Mouse (Mus musculus) MEL (cell line): ENCODE results near the gene Rtn1. TPM values are rescaled to one million over a fixed set of nuclear protein-coding genes. Genes with fewer than 3 reads are reported as not detected.

Experiments
- DNase-seq: peaks from one replicate; pipeline ENCODE4 v3.0.0; 2011; ENCODE audit warnings: low read depth, low spot score
- H3K27ac ChIP-seq: 2 replicates; pipeline ENCODE4 v1.5.1; 2012; ENCODE audit warnings: low read depth, mild to moderate bottlenecking, control low read depth, low read length, moderate library complexity; ENCODE audit not compliant: control insufficient read depth
- H3K27me3 ChIP-seq, 2 experiments: fragments of 150-350 bp in 1 of 2; sonication (generic) in 1 of 2; 2 replicates each; pipeline ENCODE4 v1.6.1; 2012; ENCODE audit warnings: low read length in 2 of 2, mild to moderate bottlenecking in 2 of 2, improper control_type of control experiment in 1 of 2, moderate library complexity in 1 of 2; ENCODE audit not compliant: insufficient read depth in 2 of 2, control insufficient read depth in 1 of 2
- H3K36me3 ChIP-seq, 2 experiments: 2 replicates each; pipeline ENCODE4 v1.6.1; 2012 to 2014; ENCODE audit warnings: low read length in 2 of 2, improper control_type of control experiment in 1 of 2, inconsistent platforms in 1 of 2, mild to moderate bottlenecking in 1 of 2; ENCODE audit not compliant: insufficient read depth in 2 of 2, control insufficient read depth in 1 of 2
- H3K4me1 ChIP-seq, 2 experiments: fragments of 150-350 bp in 1 of 2; sonication (generic) in 1 of 2; 2 replicates each; pipeline ENCODE4 v1.6.1; 2012; ENCODE audit warnings: low read length in 2 of 2, improper control_type of control experiment in 1 of 2, mild to moderate bottlenecking in 1 of 2; ENCODE audit not compliant: insufficient read depth in 2 of 2, control insufficient read depth in 1 of 2
- H3K4me3 ChIP-seq, 2 experiments: fragments of 150-350 bp in 1 of 2; sonication (generic) in 1 of 2; 2 replicates each; pipeline ENCODE4 v1.5.1; 2012; ENCODE audit warnings: low read depth in 2 of 2, low read length in 2 of 2, mild to moderate bottlenecking in 2 of 2, moderate library complexity in 2 of 2, control low read depth in 1 of 2, improper control_type of control experiment in 1 of 2; ENCODE audit not compliant: control insufficient read depth in 1 of 2, insufficient read depth in 1 of 2
- H3K79me2 ChIP-seq: 2 replicates; pipeline ENCODE4 v1.6.1; 2012; ENCODE audit warnings: mild to moderate bottlenecking, low read length, moderate library complexity; ENCODE audit not compliant: control insufficient read depth, poor library complexity, insufficient read depth
- H3K9ac ChIP-seq: 2 replicates; pipeline ENCODE4 v1.6.1; 2012; ENCODE audit warnings: low read depth, mild to moderate bottlenecking, control low read depth, low read length, moderate library complexity; ENCODE audit not compliant: control insufficient read depth, poor library complexity, severe bottlenecking
- H3K9me3 ChIP-seq: fragments of 150-350 bp; sonication (generic); replicated peaks from 2 replicates; pipeline ENCODE4 v1.6.1; 2012; ENCODE audit warnings: mild to moderate bottlenecking, low read length, improper control_type of control experiment, moderate library complexity; ENCODE audit not compliant: insufficient read depth
- CHD1 ChIP-seq: IDR thresholded peaks from 2 replicates; pipeline ENCODE4 v1.6.1; 2012; ENCODE audit warnings: low read depth, mild to moderate bottlenecking, inconsistent platforms, low read length, improper control_type of control experiment
- CTCF ChIP-seq, 3 experiments: IDR thresholded peaks in 2 of 3; conservative IDR thresholded peaks in 1 of 3; 2 replicates each; pipeline ENCODE4 v1.5.1; 2011 to 2012; ENCODE audit warnings: low read length in 3 of 3, low read depth in 2 of 3, mild to moderate bottlenecking in 2 of 3, improper control_type of control experiment in 1 of 3, inconsistent platforms in 1 of 3, mixed read lengths in 1 of 3, moderate library complexity in 1 of 3; ENCODE audit not compliant: control insufficient read depth in 1 of 3, insufficient read depth in 1 of 3, poor library complexity in 1 of 3, severe bottlenecking in 1 of 3
- ELF1 ChIP-seq: IDR thresholded peaks from 2 replicates; pipeline ENCODE4 v1.6.1; 2014; ENCODE audit warnings: low read depth, mild to moderate bottlenecking, inconsistent platforms, low read length, improper control_type of control experiment, moderate library complexity
- GATA1 ChIP-seq: IDR thresholded peaks from 2 replicates; pipeline ENCODE4 v1.6.1; 2011; ENCODE audit warnings: low read depth, low read length, improper control_type of control experiment
- HCFC1 ChIP-seq: IDR thresholded peaks from 2 replicates; pipeline ENCODE4 v1.6.1; 2012; ENCODE audit warnings: low read depth, mild to moderate bottlenecking, inconsistent platforms, low read length, improper control_type of control experiment, moderate library complexity
- JUND ChIP-seq: IDR thresholded peaks from 2 replicates; pipeline ENCODE4 v1.6.1; 2011; ENCODE audit warnings: low read depth, mild to moderate bottlenecking, improper control_type of control experiment, low read length
- MAFK ChIP-seq: IDR thresholded peaks from 2 replicates; pipeline ENCODE4 v1.6.1; 2011; ENCODE audit warnings: low read depth, mild to moderate bottlenecking, low read length, improper control_type of control experiment, borderline replicate concordance
- MAX ChIP-seq: IDR thresholded peaks from 2 replicates; pipeline ENCODE4 v1.6.1; 2011; ENCODE audit warnings: low read length, improper control_type of control experiment
- MEF2A ChIP-seq: IDR thresholded peaks from 2 replicates; pipeline ENCODE4 v1.6.1; 2014; ENCODE audit warnings: low read depth, mild to moderate bottlenecking, inconsistent platforms, low read length, improper control_type of control experiment; ENCODE audit not compliant: poor library complexity, insufficient replicate concordance, severe bottlenecking; ENCODE audit errors: extremely low read depth
- MXI1 ChIP-seq: IDR thresholded peaks from 2 replicates; pipeline ENCODE4 v1.6.1; 2011; ENCODE audit warnings: mild to moderate bottlenecking, low read depth, low read length, improper control_type of control experiment
- MYB ChIP-seq: IDR thresholded peaks from 2 replicates; pipeline ENCODE4 v1.6.1; 2011; ENCODE audit warnings: mild to moderate bottlenecking, low read depth, low read length, improper control_type of control experiment
- MYC ChIP-seq: IDR thresholded peaks from 2 replicates; pipeline ENCODE4 v1.6.1; 2011; ENCODE audit warnings: low read depth, mild to moderate bottlenecking, low read length, improper control_type of control experiment, moderate library complexity
- NRF1 ChIP-seq: IDR thresholded peaks from 2 replicates; pipeline ENCODE4 v1.6.1; 2014; ENCODE audit warnings: low read depth, mild to moderate bottlenecking, inconsistent platforms, low read length, improper control_type of control experiment, moderate library complexity; ENCODE audit not compliant: poor library complexity, insufficient read depth, severe bottlenecking
- POLR2AphosphoS2 ChIP-seq: IDR thresholded peaks from 2 replicates; pipeline ENCODE4 v1.6.1; 2011; ENCODE audit warnings: low read length, improper control_type of control experiment
- POLR2AphosphoS5 ChIP-seq: IDR thresholded peaks from 2 replicates; pipeline ENCODE4 v1.6.1; 2012; ENCODE audit warnings: low read depth, borderline replicate concordance, mild to moderate bottlenecking, inconsistent platforms, low read length, moderate library complexity, mixed read lengths
- RAD21 ChIP-seq: IDR thresholded peaks from 2 replicates; pipeline ENCODE4 v1.6.1; 2011; ENCODE audit warnings: mild to moderate bottlenecking, low read depth, low read length, improper control_type of control experiment
- RCOR1 ChIP-seq: IDR thresholded peaks from 2 replicates; pipeline ENCODE4 v1.6.1; 2012; ENCODE audit warnings: low read depth, mild to moderate bottlenecking, inconsistent platforms, low read length, improper control_type of control experiment
- SIN3A ChIP-seq: IDR thresholded peaks from 2 replicates; pipeline ENCODE4 v1.6.1; 2012; ENCODE audit warnings: low read length, improper control_type of control experiment, inconsistent platforms
- TAL1 ChIP-seq: IDR thresholded peaks from 2 replicates; pipeline ENCODE4 v1.6.1; 2012; ENCODE audit warnings: mild to moderate bottlenecking, inconsistent platforms, low read length, moderate library complexity, mixed read lengths
- USF1 ChIP-seq: IDR thresholded peaks from 2 replicates; pipeline ENCODE4 v1.6.1; 2014; ENCODE audit warnings: low read depth, mild to moderate bottlenecking, inconsistent platforms, low read length, improper control_type of control experiment, moderate library complexity
- ZC3H11A ChIP-seq: IDR thresholded peaks from 2 replicates; pipeline ENCODE4 v1.6.1; 2012; ENCODE audit warnings: low read depth, mild to moderate bottlenecking, inconsistent platforms, low read length, improper control_type of control experiment
- ZNF384 ChIP-seq: IDR thresholded peaks from 2 replicates; pipeline ENCODE4 v1.6.1; 2012; ENCODE audit warnings: low read depth, mild to moderate bottlenecking, inconsistent platforms, low read length, improper control_type of control experiment
- polyA plus RNA-seq, 2 experiments: library from polyadenylated mRNA; stranded (reverse) in 1 of 2; unstranded in 1 of 2; fragments of >175 nt in 1 of 2; fragments of >200 nt in 1 of 2; gene quantifications; 2 replicates each; pipeline versions ENCODE4 v1.2.1 to v1.2.4; 2012; ENCODE audit warnings: low replicate concordance in 2 of 2, low read depth in 1 of 2; ENCODE audit not compliant: insufficient read length in 2 of 2, insufficient read depth in 1 of 2, missing spikeins in 1 of 2
- total RNA-seq: library from RNA; depleted of rRNA; stranded (reverse); fragments of 300-350 nt; gene quantifications from 2 replicates; pipeline ENCODE4 v1.2.3, GENCODE M21; 2012

Rtn1 gene
- total and polyA plus RNA-seq, 3 experiments = not detected

- no peaks in the 10 kb centered on the region for H3K4me1 ChIP-seq
- H3K36me3 ChIP-seq = no peaks in the 10 kb centered on the region
- no peaks in the 10 kb centered on the region for H3K79me2 ChIP-seq
- TF ChIP-seq CHD1 (no peak), HCFC1 (no peak), CTCF (IDR thresholded peaks at IDR 0.05 in 2 of 3, conservative IDR thresholded peaks at IDR 0.05 in 1 of 3; ENCODE audit: control insufficient read depth in 1 of 3, insufficient read depth in 1 of 3, low read depth in 2 of 3, low read length in 3 of 3, poor library complexity in 1 of 3, severe bottlenecking in 1 of 3) (no peak), NRF1 (no peak), ZNF384 (no peak), GATA1 (no peak), SIN3A (no peak), RCOR1 (no peak), MEF2A (no peak), POLR2AphosphoS2 (no peak), ZC3H11A (no peak), JUND (no peak), ELF1 (no peak)
- H3K4me3 ChIP-seq = no peak overlapping the region
- no peak overlapping the region for H3K27ac ChIP-seq
- no peak for DNase-seq
- no peak overlapping the region for H3K9ac ChIP-seq
- H3K9me3 ChIP-seq = no peaks in the 10 kb centered on the region
- no peaks in the 10 kb centered on the region for H3K27me3 ChIP-seq
These were observed 49.0 kb downstream of the Rtn1 start for GRCm38 (mm10) chr12:72359903-72360302.

- no peaks in the 10 kb centered on the region for H3K27me3 ChIP-seq
- no peak for DNase-seq
- no peaks in the 10 kb centered on the region for H3K79me2 ChIP-seq
- no peak overlapping the region for H3K27ac ChIP-seq
- TF ChIP-seq MAX (no peak), MYB (no peak), MAFK (no peak), POLR2AphosphoS5 (no peak), TAL1 (no peak), MYC (no peak), RAD21 (no peak), USF1 (no peak), MXI1 (no peak)
- H3K36me3 ChIP-seq = no peaks in the 10 kb centered on the region
- no peak overlapping the region for H3K9ac ChIP-seq
- no peak overlapping the region for H3K4me3 ChIP-seq
- H3K4me1 ChIP-seq = no peaks in the 10 kb centered on the region
- no peaks in the 10 kb centered on the region for H3K9me3 ChIP-seq
These were observed 51.0 kb downstream of the Rtn1 start for GRCm38 (mm10) chr12:72357667-72358420.
